Mouse (Mus musculus): Measurements from ENCODE around the gene Mthfd1l.
"Not testable (repeated sequence)": the region's sequence is repeated elsewhere in the genome, so short reads cannot be mapped to it uniquely, and the experiment has no call there.

Mthfd1l gene

GRCm38 (mm10) chr10:4119287-4119686 lies 146.4 kb downstream of the Mthfd1l start:
- no peak for DNase-seq (ENCODE audit: low spot score in 2 of 2)

- no peak for DNase-seq (ENCODE audit: low spot score in 2 of 2)
Measured at GRCm38 (mm10) chr10:4120708-4121107, 147.8 kb downstream of the Mthfd1l start.

- no peak for DNase-seq (ENCODE audit: low spot score in 2 of 2)
Measured at GRCm38 (mm10) chr10:4121197-4121596, 148.3 kb downstream of the Mthfd1l start.

- DNase-seq (ENCODE audit: low spot score in 2 of 2): not testable (repeated sequence)
Measured at GRCm38 (mm10) chr10:4123280-4123945, 150.5 kb downstream of the Mthfd1l start.

GRCm38 (mm10) chr10:4124148-4124547 lies 151.2 kb downstream of the Mthfd1l start:
- DNase-seq (ENCODE audit: low spot score in 2 of 2): no peak

GRCm38 (mm10) chr10:4125232-4125631 lies 152.3 kb downstream of the Mthfd1l start:
- DNase-seq (ENCODE audit: low spot score in 2 of 2): no peak

GRCm38 (mm10) chr10:4126335-4127012 lies 153.6 kb downstream of the Mthfd1l start:
- DNase-seq (ENCODE audit: low spot score in 2 of 2): no peak

GRCm38 (mm10) chr10:4128411-4128810 lies 155.5 kb downstream of the Mthfd1l start:
- no peak for DNase-seq (ENCODE audit: low spot score in 2 of 2)

GRCm38 (mm10) chr10:4128915-4129314 lies 156.0 kb downstream of the Mthfd1l start:
- DNase-seq (ENCODE audit: low spot score in 2 of 2): no peak

GRCm38 (mm10) chr10:4129461-4129860 lies 156.5 kb downstream of the Mthfd1l start:
- DNase-seq (ENCODE audit: low spot score in 2 of 2): no peak

GRCm38 (mm10) chr10:4130034-4130607 lies 157.2 kb downstream of the Mthfd1l start:
- no peak for DNase-seq (ENCODE audit: low spot score in 2 of 2)

GRCm38 (mm10) chr10:4132735-4133134 lies 159.8 kb downstream of the Mthfd1l start:
- no peak for DNase-seq (ENCODE audit: low spot score in 2 of 2)

- no peak for DNase-seq (ENCODE audit: low spot score in 2 of 2)
Measured at GRCm38 (mm10) chr10:4135100-4135764, 162.3 kb downstream of the Mthfd1l start.

GRCm38 (mm10) chr10:4139531-4139930 lies 166.6 kb downstream of the Mthfd1l start:
- no peak for DNase-seq (ENCODE audit: low spot score in 2 of 2)

- no peak for DNase-seq (ENCODE audit: low spot score in 2 of 2)
Measured at GRCm38 (mm10) chr10:4141689-4142088, 168.8 kb downstream of the Mthfd1l start.

GRCm38 (mm10) chr10:4142816-4143215 lies 169.9 kb downstream of the Mthfd1l start:
- DNase-seq (ENCODE audit: low spot score in 2 of 2): no peak

- DNase-seq (ENCODE audit: low spot score in 2 of 2): no peak
Measured at GRCm38 (mm10) chr10:4143381-4143780, 170.5 kb downstream of the Mthfd1l start.

GRCm38 (mm10) chr10:4145080-4145807 lies 172.3 kb downstream of the Mthfd1l start:
- DNase-seq (ENCODE audit: low spot score in 2 of 2): no peak

- no peak for DNase-seq (ENCODE audit: low spot score in 2 of 2)
Measured at GRCm38 (mm10) chr10:4146947-4147346, 174.0 kb downstream of the Mthfd1l start.

GRCm38 (mm10) chr10:4151159-4151558 lies 178.2 kb downstream of the Mthfd1l start:
- no peak for DNase-seq (ENCODE audit: low spot score in 2 of 2)

GRCm38 (mm10) chr10:4151862-4152776 lies 179.2 kb downstream of the Mthfd1l start:
- DNase-seq (ENCODE audit: low spot score in 2 of 2): no peak

Measured in spleen, postnatal 4 days (tissue).